Mouse (Mus musculus) spleen, postnatal 36 days (tissue): Measurements from ENCODE around the gene Gm9918.
A peak's percentile ranks its signal among the peaks of the same experiment; 100 is the strongest.

Source experiments
- DNase-seq, 2 experiments: peaks; one replicate each; pipeline ENCODE4 v3.0.0; 2022; ENCODE audit warnings: low spot score in 2 of 2, mixed read lengths in 1 of 2

The Gm9918 gene

GRCm38 (mm10) chr15:102273982-102274716 lies 3.8 kb downstream of the Gm9918 start:
- no peak for DNase-seq

- no peak for DNase-seq
These were observed 8.3 kb downstream of the Gm9918 start for GRCm38 (mm10) chr15:102278726-102279091.

- DNase-seq = peak; percentile 83 to 87
These were observed 8.9 kb downstream of the Gm9918 start, which contains the start of gene Mfsd5 for GRCm38 (mm10) chr15:102279092-102279782. TSS of gene Mfsd5 (plus strand) at chr15:102279454.

- DNase-seq = no peak
These were observed 9.6 kb downstream of the Gm9918 start for GRCm38 (mm10) chr15:102279783-102280520.

- no peak for DNase-seq
These were observed 10.3 kb downstream of the Gm9918 start for GRCm38 (mm10) chr15:102280623-102281022.

GRCm38 (mm10) chr15:102282463-102283292 lies 12.3 kb downstream of the Gm9918 start:
- no peak for DNase-seq

GRCm38 (mm10) chr15:102283648-102284047 lies 13.3 kb downstream of the Gm9918 start:
- no peak for DNase-seq

GRCm38 (mm10) chr15:102287395-102287794 lies 17.0 kb downstream of the Gm9918 start:
- DNase-seq = peak; percentile 37 to 58

GRCm38 (mm10) chr15:102295633-102296367 lies 25.4 kb downstream of the Gm9918 start, which contains the start of gene Espl1:
TSS of gene Espl1 (plus strand) at chr15:102296266.
- peak; percentile 93 to 95 for DNase-seq

GRCm38 (mm10) chr15:102296368-102297006 lies 26.1 kb downstream of the Gm9918 start:
- no peak for DNase-seq

GRCm38 (mm10) chr15:102302542-102302941 lies 32.2 kb downstream of the Gm9918 start:
- DNase-seq = no peak

GRCm38 (mm10) chr15:102308717-102309116 lies 38.4 kb downstream of the Gm9918 start:
- DNase-seq = no peak

- no peak for DNase-seq
These were observed 39.9 kb downstream of the Gm9918 start for GRCm38 (mm10) chr15:102310074-102310845.

GRCm38 (mm10) chr15:102311489-102311888 lies 41.1 kb downstream of the Gm9918 start:
- no peak for DNase-seq

GRCm38 (mm10) chr15:102315292-102315691 lies 44.9 kb downstream of the Gm9918 start:
- DNase-seq = no peak

GRCm38 (mm10) chr15:102316263-102316662 lies 45.9 kb downstream of the Gm9918 start:
- DNase-seq = peak; percentile 64 to 71
